Mouse (Mus musculus): ENCODE data around the gene Il21r. TPM values are rescaled to one million over a fixed set of nuclear protein-coding genes. Genes with fewer than 3 reads are reported as not detected.

Il21r gene
- polyA plus RNA-seq, 1 experiment = 0.64 TPM

GRCm38 (mm10) chr7:125604362-125605319 is 1.4 kb downstream of the Il21r start:
- no peak for DNase-seq (ENCODE audit: low read depth)

GRCm38 (mm10) chr7:125605725-125606139 is 2.5 kb downstream of the Il21r start:
- no peak for DNase-seq (ENCODE audit: low read depth)
- TF ChIP-seq CTCF (IDR thresholded peaks at IDR 0.05; ENCODE audit: borderline replicate concordance, extremely low read depth, insufficient read depth, insufficient read length) (no peak), POLR2A (IDR thresholded peaks at IDR 0.05; ENCODE audit: borderline replicate concordance, extremely low read depth, insufficient read depth, insufficient read length, poor library complexity, severe bottlenecking) (no peak)

More at GRCm38 (mm10) chr7:125604362-125605319, 1.4 kb downstream of the Il21r start:
- TF ChIP-seq CTCF (IDR thresholded peaks at IDR 0.05; ENCODE audit: borderline replicate concordance, extremely low read depth, insufficient read depth, insufficient read length) = no peak
- TF ChIP-seq POLR2A (IDR thresholded peaks at IDR 0.05; ENCODE audit: borderline replicate concordance, extremely low read depth, insufficient read depth, insufficient read length, poor library complexity, severe bottlenecking) = no peak

DNA sequence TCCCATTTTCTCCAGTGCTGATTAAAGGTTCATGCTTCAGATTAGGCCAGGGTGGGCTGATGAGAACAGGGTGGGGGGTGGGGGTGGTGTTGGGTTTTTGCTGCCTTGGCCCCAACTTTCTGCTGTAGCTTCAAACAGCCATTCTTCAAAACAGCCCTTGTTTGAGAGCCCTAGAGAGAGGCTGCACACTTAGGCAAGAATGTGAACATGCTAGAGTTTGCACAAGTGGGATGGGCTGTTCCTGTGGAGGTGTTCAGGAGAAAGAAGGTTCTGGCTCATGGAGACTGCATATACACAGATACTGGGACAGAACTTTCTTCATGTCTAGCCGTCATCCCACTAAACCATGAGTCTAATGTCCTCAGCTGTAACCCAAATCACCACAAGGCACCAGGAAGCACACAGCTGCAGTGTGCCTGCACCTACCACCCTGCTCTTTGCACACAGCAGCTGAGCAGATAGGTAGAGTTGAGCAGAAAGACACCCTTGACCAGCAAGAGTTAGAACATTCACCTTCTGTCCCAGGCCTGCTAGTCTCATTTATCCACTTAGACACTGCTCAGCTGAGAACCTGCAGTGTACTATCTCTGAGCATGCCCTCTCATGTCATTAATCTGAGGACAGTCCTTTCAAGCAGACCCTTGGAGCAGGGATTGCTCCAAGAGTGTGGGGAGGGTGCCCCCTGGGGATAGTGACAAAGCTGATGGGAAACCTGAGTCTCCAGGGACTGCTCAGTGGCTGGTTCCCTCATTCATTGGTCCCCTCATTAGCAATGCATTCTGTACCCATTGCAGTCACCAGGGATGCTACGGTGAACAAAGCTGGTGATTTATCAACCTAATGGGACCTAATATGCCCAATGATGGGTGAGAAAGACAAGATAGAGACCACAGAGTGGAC is 3.3 kb downstream of the Il21r start:
- TF ChIP-seq CTCF (IDR thresholded peaks at IDR 0.05; ENCODE audit: borderline replicate concordance, extremely low read depth, insufficient read depth, insufficient read length) = no peak
- no peak for TF ChIP-seq POLR2A (IDR thresholded peaks at IDR 0.05; ENCODE audit: borderline replicate concordance, extremely low read depth, insufficient read depth, insufficient read length, poor library complexity, severe bottlenecking)

GRCm38 (mm10) chr7:125607384-125608182 is 4.4 kb downstream of the Il21r start:
- DNase-seq (ENCODE audit: low read depth) = no peak
- TF ChIP-seq CTCF (IDR thresholded peaks at IDR 0.05; ENCODE audit: borderline replicate concordance, extremely low read depth, insufficient read depth, insufficient read length) (no peak), POLR2A (IDR thresholded peaks at IDR 0.05; ENCODE audit: borderline replicate concordance, extremely low read depth, insufficient read depth, insufficient read length, poor library complexity, severe bottlenecking) (no peak)

More for the DNA sequence above, 3.3 kb downstream of the Il21r start:
- no peak for DNase-seq (ENCODE audit: low read depth)

DNA sequence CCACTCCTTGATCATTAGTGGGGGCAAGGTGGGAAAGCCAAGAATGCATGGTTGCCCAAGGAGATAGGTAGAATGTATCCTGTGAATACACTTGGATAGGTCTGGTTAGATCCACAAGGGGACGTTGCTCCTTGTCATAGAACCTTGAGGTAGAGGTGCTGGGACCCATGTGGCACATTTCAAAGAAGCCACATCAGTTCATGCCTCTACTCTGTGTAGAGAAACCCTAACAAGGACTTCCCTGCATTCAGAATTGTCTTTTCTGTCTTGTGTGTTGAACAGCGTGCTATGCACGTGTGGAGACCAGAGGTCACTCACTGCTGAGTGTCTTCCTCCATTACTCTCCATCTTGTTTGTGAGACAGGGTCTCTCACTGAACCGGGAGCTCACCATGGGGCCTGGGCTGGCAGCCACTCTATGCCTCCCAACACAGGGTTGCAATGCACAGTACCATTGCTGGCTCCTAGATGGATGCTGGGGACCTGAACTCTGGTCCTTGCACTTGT is 5.0 kb downstream of the Il21r start:
- TF ChIP-seq POLR2A (IDR thresholded peaks at IDR 0.05; ENCODE audit: borderline replicate concordance, extremely low read depth, insufficient read depth, insufficient read length, poor library complexity, severe bottlenecking) = no peak
- no peak for TF ChIP-seq CTCF (IDR thresholded peaks at IDR 0.05; ENCODE audit: borderline replicate concordance, extremely low read depth, insufficient read depth, insufficient read length)
- no peak for DNase-seq (ENCODE audit: low read depth)

- TF ChIP-seq CTCF (IDR thresholded peaks at IDR 0.05; ENCODE audit: borderline replicate concordance, extremely low read depth, insufficient read depth, insufficient read length) (no peak), POLR2A (IDR thresholded peaks at IDR 0.05; ENCODE audit: borderline replicate concordance, extremely low read depth, insufficient read depth, insufficient read length, poor library complexity, severe bottlenecking) (no peak)
- DNase-seq (ENCODE audit: low read depth) = no peak
Measured at GRCm38 (mm10) chr7:125613579-125613978, 10.3 kb downstream of the Il21r start.

GRCm38 (mm10) chr7:125615453-125615852 is 12.2 kb downstream of the Il21r start:
- no peak for DNase-seq (ENCODE audit: low read depth)
- no peak for TF ChIP-seq CTCF (IDR thresholded peaks at IDR 0.05; ENCODE audit: borderline replicate concordance, extremely low read depth, insufficient read depth, insufficient read length)
- TF ChIP-seq POLR2A (IDR thresholded peaks at IDR 0.05; ENCODE audit: borderline replicate concordance, extremely low read depth, insufficient read depth, insufficient read length, poor library complexity, severe bottlenecking) = no peak

DNA sequence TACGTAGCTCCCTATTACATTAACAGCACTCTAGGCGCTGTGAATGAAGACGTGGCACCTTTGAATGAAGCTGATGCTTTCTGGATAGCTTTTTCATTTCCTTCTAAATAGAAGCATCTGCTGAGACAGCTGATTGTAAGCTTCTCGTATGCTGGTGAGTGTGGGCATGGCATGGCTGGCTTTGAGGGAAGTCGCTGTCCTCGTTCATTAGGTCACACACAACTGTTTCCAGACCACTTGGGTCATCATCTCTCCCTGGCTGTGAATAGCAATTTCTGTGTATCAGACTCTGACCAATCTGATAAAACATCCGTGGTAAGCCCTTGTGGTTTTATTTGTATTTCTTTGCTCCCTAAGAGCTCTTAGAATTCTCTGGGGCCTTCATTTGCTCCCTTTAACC is 14.8 kb downstream of the Il21r start:
- no peak for DNase-seq (ENCODE audit: low read depth)
- TF ChIP-seq CTCF (IDR thresholded peaks at IDR 0.05; ENCODE audit: borderline replicate concordance, extremely low read depth, insufficient read depth, insufficient read length) = no peak

GRCm38 (mm10) chr7:125620077-125620476 is 16.8 kb downstream of the Il21r start:
- TF ChIP-seq POLR2A (IDR thresholded peaks at IDR 0.05; ENCODE audit: borderline replicate concordance, extremely low read depth, insufficient read depth, insufficient read length, poor library complexity, severe bottlenecking) (no peak), CTCF (IDR thresholded peaks at IDR 0.05; ENCODE audit: borderline replicate concordance, extremely low read depth, insufficient read depth, insufficient read length) (no peak)
- no peak for DNase-seq (ENCODE audit: low read depth)

All from brain, embryonic 14.5 days (tissue).